Mouse (Mus musculus): ENCODE measurements around the gene Hk2.
"Not testable (repeated sequence)": the region's sequence is repeated elsewhere in the genome, so short reads cannot be mapped to it uniquely, and the experiment has no call there.

Hk2 gene

GRCm38 (mm10) chr6:82694668-82695067 is 79.6 kb downstream of the Hk2 start:
- no peak for DNase-seq (ENCODE audit: extremely low read depth, low read depth)

GRCm38 (mm10) chr6:82689474-82689873 is 84.8 kb downstream of the Hk2 start:
- DNase-seq (ENCODE audit: extremely low read depth, low read depth), result no peak

- DNase-seq (ENCODE audit: extremely low read depth, low read depth), result not testable (repeated sequence)
Measured at GRCm38 (mm10) chr6:82688586-82688985, 85.7 kb downstream of the Hk2 start.

GRCm38 (mm10) chr6:82684136-82684535 is 90.1 kb downstream of the Hk2 start:
- DNase-seq (ENCODE audit: extremely low read depth, low read depth), result no peak

GRCm38 (mm10) chr6:82679286-82679685 is 95.0 kb downstream of the Hk2 start:
- DNase-seq (ENCODE audit: extremely low read depth, low read depth), result not testable (repeated sequence)

GRCm38 (mm10) chr6:82677629-82678028 is 96.6 kb downstream of the Hk2 start:
- not testable (repeated sequence) for DNase-seq (ENCODE audit: extremely low read depth, low read depth)
